Mouse (Mus musculus): ENCODE results near the gene Gstp3. TPM values are rescaled to one million over a fixed set of nuclear protein-coding genes. Genes with fewer than 3 reads are reported as not detected.
"Not testable (repeated sequence)": the region's sequence is repeated elsewhere in the genome, so short reads cannot be mapped to it uniquely, and the experiment has no call there.

The Gstp3 gene
- total and polyA plus RNA-seq, 2 experiments from 2014 or later = not detected

- Histone ChIP-seq H3K36me3 (replicated peaks; ENCODE audit: control insufficient read depth, insufficient read depth, low read length) (no peaks in the 10 kb centered on the region), H3K4me1 (ENCODE audit: control insufficient read depth, insufficient read depth) (no peaks in the 10 kb centered on the region), H3K9me3 (replicated peaks; ENCODE audit: control insufficient read depth, low read length) (no peaks in the 10 kb centered on the region), H3K27me3 (ENCODE audit: control insufficient read depth, insufficient read depth, low read length) (no peaks in the 10 kb centered on the region), H3K4me2 (ENCODE audit: low read depth, low read length) (no peak overlapping the region), H3K27ac (ENCODE audit: low read depth) (no peak overlapping the region), H3K9ac (replicated peaks; ENCODE audit: low read depth, low read length) (no peak overlapping the region), H3K4me3 (ENCODE audit: low read depth, low read length) (no peak overlapping the region)
- DNase-seq (ENCODE audit: low spot score) = no peak
- no peak for ATAC-seq (ENCODE audit: insufficient read depth, low read depth)
- 81% methylated on average over 5 of the region's 6 CpGs for WGBS
- TF ChIP-seq EP300 (IDR thresholded peaks at IDR 0.05; ENCODE audit: low read depth) (no peak), CTCF (IDR thresholded peaks at IDR 0.05; ENCODE audit: low read depth) (no peak)
Measured at GRCm38 (mm10) chr19:4060899-4061465, 1.6 kb upstream of the Gstp3 start.

GRCm38 (mm10) chr19:4060044-4060898, 902 bp upstream of the Gstp3 start:
- H3K4me1 ChIP-seq (ENCODE audit: control insufficient read depth, insufficient read depth); H3K4me2 ChIP-seq (ENCODE audit: low read depth, low read length); H3K9ac ChIP-seq (replicated peaks; ENCODE audit: low read depth, low read length); H3K27me3 ChIP-seq (ENCODE audit: control insufficient read depth, insufficient read depth, low read length); DNase-seq (ENCODE audit: low spot score); H3K4me3 ChIP-seq (ENCODE audit: low read depth, low read length); ATAC-seq (ENCODE audit: insufficient read depth, low read depth); H3K36me3 ChIP-seq (replicated peaks; ENCODE audit: control insufficient read depth, insufficient read depth, low read length); H3K9me3 ChIP-seq (replicated peaks; ENCODE audit: control insufficient read depth, low read length); H3K27ac ChIP-seq (ENCODE audit: low read depth): not testable (repeated sequence)
- WGBS = 89% methylated on average over 8 of the region's 8 CpGs

- Histone ChIP-seq H3K4me1 (ENCODE audit: control insufficient read depth, insufficient read depth) (no peaks in the 10 kb centered on the region), H3K9ac (replicated peaks; ENCODE audit: low read depth, low read length) (no peak overlapping the region), H3K27ac (ENCODE audit: low read depth) (no peak overlapping the region), H3K36me3 (replicated peaks; ENCODE audit: control insufficient read depth, insufficient read depth, low read length) (no peaks in the 10 kb centered on the region), H3K4me2 (ENCODE audit: low read depth, low read length) (no peak overlapping the region), H3K4me3 (ENCODE audit: low read depth, low read length) (no peak overlapping the region), H3K9me3 (replicated peaks; ENCODE audit: control insufficient read depth, low read length) (no peaks in the 10 kb centered on the region), H3K27me3 (ENCODE audit: control insufficient read depth, insufficient read depth, low read length) (no peaks in the 10 kb centered on the region)
- ATAC-seq (ENCODE audit: insufficient read depth, low read depth) (no peak), DNase-seq (ENCODE audit: low spot score) (no peak)
- TF ChIP-seq EP300 (IDR thresholded peaks at IDR 0.05; ENCODE audit: low read depth) (no peak), CTCF (IDR thresholded peaks at IDR 0.05; ENCODE audit: low read depth) (no peak)
- WGBS = 80% methylated on average over 5 of the region's 5 CpGs
Measured at GRCm38 (mm10) chr19:4058581-4058980, 788 bp downstream of the Gstp3 start.

DNA sequence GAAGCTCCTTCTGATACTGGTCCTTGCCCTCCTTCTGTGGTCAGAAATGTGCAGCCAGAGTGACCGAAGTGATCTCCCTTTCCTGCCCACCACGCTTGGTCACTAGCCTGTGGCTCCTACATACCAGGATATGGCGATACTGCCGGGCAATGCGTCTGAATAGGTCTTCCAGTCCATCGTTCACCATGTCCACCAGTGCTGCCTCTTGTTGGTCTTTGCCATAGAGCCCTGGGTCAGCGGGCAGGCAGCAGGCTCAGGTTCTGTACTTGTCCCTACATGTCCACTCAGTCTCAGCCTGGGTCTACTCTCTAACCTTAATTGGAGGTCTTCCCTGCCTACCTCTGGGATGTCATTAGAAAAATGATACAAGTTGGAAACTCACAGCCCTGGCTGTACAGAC, 1.4 kb downstream of the Gstp3 start:
- DNase-seq (ENCODE audit: low spot score) = no peak
- TF ChIP-seq EP300 (IDR thresholded peaks at IDR 0.05; ENCODE audit: low read depth) (no peak), CTCF (IDR thresholded peaks at IDR 0.05; ENCODE audit: low read depth) (no peak)

DNA sequence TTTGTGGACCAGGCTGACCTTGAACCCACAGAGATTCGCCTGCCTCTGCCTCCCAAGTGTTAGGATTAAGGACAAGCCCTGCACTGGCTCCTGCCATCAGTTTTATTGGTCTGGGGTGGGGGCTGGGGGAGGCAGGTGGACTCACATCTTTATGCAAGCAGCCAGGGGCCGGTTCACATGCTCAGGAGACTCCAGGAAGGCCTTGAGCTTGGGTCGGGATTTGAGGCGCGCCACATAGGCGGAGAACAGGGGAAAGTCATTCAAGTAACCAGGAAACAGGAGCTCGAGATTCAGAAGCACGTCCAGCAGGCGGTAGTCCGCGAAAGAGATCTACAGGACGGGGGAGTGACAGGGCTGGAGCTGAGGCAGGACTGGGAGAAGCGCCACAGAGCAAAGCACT, 2.0 kb downstream of the Gstp3 start:
- Histone ChIP-seq H3K9ac (replicated peaks; ENCODE audit: low read depth, low read length) (no peak overlapping the region), H3K27ac (ENCODE audit: low read depth) (no peak overlapping the region), H3K4me1 (ENCODE audit: control insufficient read depth, insufficient read depth) (no peaks in the 10 kb centered on the region), H3K9me3 (replicated peaks; ENCODE audit: control insufficient read depth, low read length) (no peaks in the 10 kb centered on the region), H3K4me2 (ENCODE audit: low read depth, low read length) (no peak overlapping the region), H3K36me3 (replicated peaks; ENCODE audit: control insufficient read depth, insufficient read depth, low read length) (no peaks in the 10 kb centered on the region), H3K4me3 (ENCODE audit: low read depth, low read length) (no peak overlapping the region), H3K27me3 (ENCODE audit: control insufficient read depth, insufficient read depth, low read length) (no peaks in the 10 kb centered on the region)
- WGBS = 88% methylated on average over 13 of the region's 13 CpGs
- ATAC-seq (ENCODE audit: insufficient read depth, low read depth) (no peak), DNase-seq (ENCODE audit: low spot score) (no peak)
- TF ChIP-seq EP300 (IDR thresholded peaks at IDR 0.05; ENCODE audit: low read depth) (no peak), CTCF (IDR thresholded peaks at IDR 0.05; ENCODE audit: low read depth) (no peak)

More for the DNA sequence above, 1.4 kb downstream of the Gstp3 start:
- Histone ChIP-seq H3K9ac (replicated peaks; ENCODE audit: low read depth, low read length) (no peak overlapping the region), H3K27me3 (ENCODE audit: control insufficient read depth, insufficient read depth, low read length) (no peaks in the 10 kb centered on the region), H3K4me2 (ENCODE audit: low read depth, low read length) (no peak overlapping the region), H3K4me1 (ENCODE audit: control insufficient read depth, insufficient read depth) (no peaks in the 10 kb centered on the region), H3K36me3 (replicated peaks; ENCODE audit: control insufficient read depth, insufficient read depth, low read length) (no peaks in the 10 kb centered on the region), H3K9me3 (replicated peaks; ENCODE audit: control insufficient read depth, low read length) (no peaks in the 10 kb centered on the region), H3K27ac (ENCODE audit: low read depth) (no peak overlapping the region), H3K4me3 (ENCODE audit: low read depth, low read length) (no peak overlapping the region)
- WGBS = 97% methylated on average over 7 of the region's 7 CpGs
- no peak for ATAC-seq (ENCODE audit: insufficient read depth, low read depth)
